Mouse (Mus musculus) hindbrain, embryonic 16.5 days (tissue): ENCODE results near the gene Bbs1. TPM values are rescaled to one million over a fixed set of nuclear protein-coding genes. Genes with fewer than 3 reads are reported as not detected.

ENCODE experiments used
- ATAC-seq: fragments of 200-750 bp; cut with Nextera tagmentation; 2 replicates; pipeline ENCODE4 v1.8.0; 2017; ENCODE audit warnings: moderate TSS enrichment, moderate library complexity
- H3K27ac ChIP-seq: fragments of 300-500 bp; sonication (generic); 2 replicates; pipeline ENCODE4 v1.5.1; 2014; ENCODE audit warnings: low read depth, mild to moderate bottlenecking, control low read depth, low read length, moderate library complexity
- H3K27me3 ChIP-seq: fragments of 300-500 bp; sonication (generic); replicated peaks from 2 replicates; pipeline ENCODE4 v1.6.1; 2014; ENCODE audit warnings: low read length; ENCODE audit not compliant: control insufficient read depth, insufficient read depth
- H3K36me3 ChIP-seq: fragments of 300-500 bp; sonication (generic); 2 replicates; pipeline ENCODE4 v1.6.1; 2014; ENCODE audit warnings: mild to moderate bottlenecking, low read length, moderate library complexity, mixed read lengths; ENCODE audit not compliant: control insufficient read depth, insufficient read depth
- H3K4me1 ChIP-seq: fragments of 300-500 bp; sonication (generic); 2 replicates; pipeline ENCODE4 v1.6.1; 2014; ENCODE audit warnings: low read depth, low read length; ENCODE audit not compliant: control insufficient read depth, insufficient read depth
- H3K4me2 ChIP-seq: fragments of 300-500 bp; sonication (generic); 2 replicates; pipeline ENCODE4 v1.6.1; 2014; ENCODE audit warnings: mild to moderate bottlenecking, low read length, control low read depth, moderate library complexity
- H3K4me3 ChIP-seq: fragments of 300-500 bp; sonication (generic); 2 replicates; pipeline ENCODE4 v1.5.1; 2014; ENCODE audit warnings: mild to moderate bottlenecking, low read length, control low read depth, moderate library complexity
- H3K9ac ChIP-seq: fragments of 300-500 bp; sonication (generic); 2 replicates; pipeline ENCODE4 v1.6.1; 2014; ENCODE audit warnings: low read depth, mild to moderate bottlenecking, control low read depth, low read length, moderate library complexity
- H3K9me3 ChIP-seq: fragments of 300-500 bp; sonication (generic); 2 replicates; pipeline ENCODE4 v1.6.1; 2014; ENCODE audit warnings: mild to moderate bottlenecking, low read length, moderate library complexity; ENCODE audit not compliant: control insufficient read depth
- WGBS: fragments of 180-500 bp; shearing (Covaris S2); extraction: QIAGEN DNeasy Blood & Tissue Kit; methylation state at CpG from one replicate; pipeline ENCODE4 v1.1.7; 2014; 5-methylcytosine and 5-hydroxymethylcytosine counted together
- polyA plus RNA-seq: library from polyadenylated mRNA; unstranded; fragments of >200 nt; fragmentation: Nextera tagmentation; extraction: Ambion mirVana; gene quantifications from 2 replicates; pipeline ENCODE4 v1.2.1, GENCODE M21; 2015

Gene Bbs1
- polyA plus RNA-seq, 1 experiment from 2014 or later = 8.8 TPM

GRCm38 (mm10) chr19:4847490-4847889 is 58.9 kb downstream of the Bbs1 start:
- ATAC-seq = no peak
- no peak overlapping the region for H3K9ac ChIP-seq
- no peaks in the 10 kb centered on the region for H3K4me1 ChIP-seq
- WGBS = 40% methylated on average over 7 of the region's 7 CpGs
- H3K4me3 ChIP-seq = no peak overlapping the region
- peaks cover 2% of the 10 kb centered on the region; the same call in 1 of the 2 replicates for H3K27me3 ChIP-seq
- no peak overlapping the region for H3K4me2 ChIP-seq
- no peaks in the 10 kb centered on the region for H3K9me3 ChIP-seq
- H3K36me3 ChIP-seq = no peaks in the 10 kb centered on the region
- H3K27ac ChIP-seq = no peak overlapping the region

GRCm38 (mm10) chr19:4845846-4846245 is 60.6 kb downstream of the Bbs1 start:
- Histone ChIP-seq H3K9ac (no peak overlapping the region), H3K4me2 (no peak overlapping the region), H3K27me3 (peaks cover 15% of the 10 kb centered on the region), H3K4me1 (no peaks in the 10 kb centered on the region), H3K27ac (no peak overlapping the region), H3K36me3 (no peaks in the 10 kb centered on the region), H3K9me3 (no peaks in the 10 kb centered on the region), H3K4me3 (no peak overlapping the region)
- ATAC-seq = no peak
- WGBS = 71% methylated on average over 2 of the region's 2 CpGs

- Histone ChIP-seq H3K36me3 (no peaks in the 10 kb centered on the region), H3K27ac (no peak overlapping the region), H3K4me1 (peaks cover 14% of the 10 kb centered on the region), H3K4me3 (no peak overlapping the region), H3K4me2 (no peak overlapping the region), H3K9me3 (no peaks in the 10 kb centered on the region), H3K9ac (no peak overlapping the region), H3K27me3 (peaks cover 21% of the 10 kb centered on the region)
- WGBS = 70% methylated on average over 2 of the region's 2 CpGs
- no peak for ATAC-seq
Observed at GRCm38 (mm10) chr19:4842611-4843010, 63.8 kb downstream of the Bbs1 start.

GRCm38 (mm10) chr19:4840848-4841247 is 65.6 kb downstream of the Bbs1 start:
- Histone ChIP-seq H3K9ac (no peak overlapping the region), H3K36me3 (no peaks in the 10 kb centered on the region), H3K4me1 (peaks cover 14% of the 10 kb centered on the region), H3K27me3 (peaks cover 20% of the 10 kb centered on the region), H3K27ac (no peak overlapping the region), H3K4me2 (no peak overlapping the region), H3K9me3 (no peaks in the 10 kb centered on the region), H3K4me3 (no peak overlapping the region)
- no peak for ATAC-seq
- WGBS = 85% methylated on average over 9 of the region's 9 CpGs

- peak within 1 kb of the TSS; percentile 69 for H3K4me3 ChIP-seq
- H3K27ac ChIP-seq = 0 out of 2 replicates have a peak within 1 kb of the TSS, but pooled peaks have one; percentile 24
- no peaks in the 10 kb centered on the region for H3K36me3 ChIP-seq
- peak; percentile 99 for ATAC-seq
- peak within 1 kb of the TSS; percentile 99 for H3K4me2 ChIP-seq
- peaks cover 19% of the 10 kb centered on the region for H3K27me3 ChIP-seq
- H3K9ac ChIP-seq = peak within 1 kb of the TSS; percentile 68
- 0% methylated on average over 25 of the region's 25 CpGs for WGBS
- H3K4me1 ChIP-seq = peaks cover 14% of the 10 kb centered on the region
- H3K9me3 ChIP-seq = no peaks in the 10 kb centered on the region
Observed at GRCm38 (mm10) chr19:4839149-4839548, 67.3 kb downstream of the Bbs1 start, which contains the start of the genes Ccs and Ccdc87. Gene Ccs, minus strand, starts transcription at chr19:4839332. Gene Ccdc87, plus strand, starts transcription at chr19:4839366.

- Histone ChIP-seq H3K9ac (peak overlapping the region; percentile 68), H3K27me3 (peaks cover 19% of the 10 kb centered on the region), H3K4me3 (peak overlapping the region; percentile 69), H3K27ac (0 out of 2 replicates have a peak overlapping the region, but pooled peaks have one; percentile 24), H3K9me3 (no peaks in the 10 kb centered on the region), H3K4me2 (peak overlapping the region; percentile 99), H3K36me3 (no peaks in the 10 kb centered on the region), H3K4me1 (peaks cover 14% of the 10 kb centered on the region)
- WGBS = 35% methylated on average over 10 of the region's 10 CpGs
- ATAC-seq = no peak; the same call in 1 of the 2 replicates
Observed at GRCm38 (mm10) chr19:4838526-4839140, 67.8 kb downstream of the Bbs1 start.

- 0 out of 2 replicates have a peak, but pooled peaks cover 3% of the 10 kb centered on the region for H3K36me3 ChIP-seq
- 95% methylated on average over 6 of the region's 6 CpGs for WGBS
- H3K4me1 ChIP-seq = peaks cover 14% of the 10 kb centered on the region
- no peak overlapping the region for H3K4me2 ChIP-seq
- H3K4me3 ChIP-seq = no peak overlapping the region
- no peak for ATAC-seq
- H3K27me3 ChIP-seq = peaks cover 17% of the 10 kb centered on the region
- H3K9ac ChIP-seq = no peak overlapping the region
- no peaks in the 10 kb centered on the region for H3K9me3 ChIP-seq
- H3K27ac ChIP-seq = no peak overlapping the region
Observed at GRCm38 (mm10) chr19:4837049-4837448, 69.4 kb downstream of the Bbs1 start.

Other genes with a start within 250 kb of the Bbs1 start
- gene Gm960, start 208.0 kb downstream of the Bbs1 start, polyA plus RNA-seq = 5.2 and 6.7 TPM in 2 replicates
- gene Sptbn2, start 195.5 kb downstream of the Bbs1 start, polyA plus RNA-seq = 21.7 and 31.4 TPM in 2 replicates
- 124 and 127 TPM in 2 replicates for gene Rbm4b, start 150.1 kb downstream of the Bbs1 start, polyA plus RNA-seq
- 67.2 and 73.6 TPM in 2 replicates for gene Rbm4, start 112.7 kb downstream of the Bbs1 start, polyA plus RNA-seq
- 21.3 and 24.2 TPM in 2 replicates for gene Gm21992, start 95.0 kb downstream of the Bbs1 start, polyA plus RNA-seq
- gene Rbm14, start 95.0 kb downstream of the Bbs1 start, polyA plus RNA-seq = 59.5 and 65.0 TPM in 2 replicates
- 38.4 and 43.0 TPM in 2 replicates for gene Ccs, start 67.3 kb downstream of the Bbs1 start, polyA plus RNA-seq
- gene Ccdc87, start 67.3 kb downstream of the Bbs1 start, polyA plus RNA-seq = 0.57 and 0.74 TPM in 2 replicates
- 87.0 and 90.1 TPM in 2 replicates for gene Ctsf, start 51.5 kb downstream of the Bbs1 start, polyA plus RNA-seq
- gene Actn3, start 28.7 kb downstream of the Bbs1 start, polyA plus RNA-seq = 2.7 and 3.5 TPM in 2 replicates
- gene Zdhhc24, start 28.0 kb downstream of the Bbs1 start, polyA plus RNA-seq = 22.5 and 23.4 TPM in 2 replicates
- gene Dpp3, start 21.7 kb upstream of the Bbs1 start, polyA plus RNA-seq = 102 and 115 TPM in 2 replicates
- gene Peli3, start 36.5 kb upstream of the Bbs1 start, polyA plus RNA-seq = 13.5 and 14.6 TPM in 2 replicates
- 91.6 and 106 TPM in 2 replicates for gene Mrpl11, start 55.5 kb upstream of the Bbs1 start, polyA plus RNA-seq
- gene Npas4, start 83.7 kb upstream of the Bbs1 start, polyA plus RNA-seq = 0.41 and 0.47 TPM in 2 replicates
- gene Slc29a2, start 117.2 kb upstream of the Bbs1 start, polyA plus RNA-seq = 15.0 and 16.6 TPM in 2 replicates
- 116 and 133 TPM in 2 replicates for gene B4gat1, start 132.2 kb upstream of the Bbs1 start, polyA plus RNA-seq
- 2.4 and 3.1 TPM in 2 replicates for gene AC124502.3, start 132.3 kb upstream of the Bbs1 start, polyA plus RNA-seq
- 25.6 and 26.6 TPM in 2 replicates for gene Brms1, start 134.7 kb upstream of the Bbs1 start, polyA plus RNA-seq
- gene Rin1, start 143.9 kb upstream of the Bbs1 start, polyA plus RNA-seq = 0.64 and 0.72 TPM in 2 replicates
- gene Cd248, start 161.4 kb upstream of the Bbs1 start, polyA plus RNA-seq = 14.5 and 25.2 TPM in 2 replicates
- 38.5 and 49.0 TPM in 2 replicates for gene Tmem151a, start 178.9 kb upstream of the Bbs1 start, polyA plus RNA-seq
- 60.7 and 65.8 TPM in 2 replicates for gene Yif1a, start 181.9 kb upstream of the Bbs1 start, polyA plus RNA-seq
- 361 and 364 TPM in 2 replicates for gene Cnih2, start 191.9 kb upstream of the Bbs1 start, polyA plus RNA-seq
- gene Rab1b, start 200.4 kb upstream of the Bbs1 start, polyA plus RNA-seq = 230 and 231 TPM in 2 replicates
- 85.6 and 87.8 TPM in 2 replicates for gene Klc2, start 211.9 kb upstream of the Bbs1 start, polyA plus RNA-seq